Mouse (Mus musculus) heart, postnatal 0 days (tissue): ENCODE measurements around the gene Trex1. TPM values are rescaled to one million over a fixed set of nuclear protein-coding genes. Genes with fewer than 3 reads are reported as not detected.

Experiments used
- ATAC-seq: fragments of 200-750 bp; cut with Nextera tagmentation; 2 replicates; pipeline ENCODE4 v1.8.0; 2017; ENCODE audit warnings: low read depth, moderate number of reproducible peaks, moderate library complexity; ENCODE audit not compliant: insufficient read depth
- DNase-seq: peaks from one replicate; pipeline ENCODE4 v3.0.0-alpha.2; 2016; ENCODE audit warnings: low spot score
- H3K27ac ChIP-seq: fragments of 300-500 bp; sonication (generic); 2 replicates; pipeline ENCODE4 v1.5.1; 2014; ENCODE audit warnings: low read depth, mild to moderate bottlenecking
- H3K27me3 ChIP-seq: fragments of 300-500 bp; sonication (generic); 2 replicates; pipeline ENCODE4 v1.6.1; 2014; ENCODE audit warnings: low read length, mixed read lengths; ENCODE audit not compliant: control insufficient read depth, insufficient read depth
- H3K36me3 ChIP-seq: fragments of 300-500 bp; sonication (generic); replicated peaks from 2 replicates; pipeline ENCODE4 v1.6.1; 2014; ENCODE audit warnings: low read length, mixed read lengths; ENCODE audit not compliant: control insufficient read depth, insufficient read depth
- H3K4me1 ChIP-seq: fragments of 300-500 bp; sonication (generic); 2 replicates; pipeline ENCODE4 v1.6.1; 2014; ENCODE audit warnings: antibody characterized with exemption; ENCODE audit not compliant: control insufficient read depth, insufficient read depth
- H3K4me2 ChIP-seq: fragments of 300-500 bp; sonication (generic); 2 replicates; pipeline ENCODE4 v1.6.1; 2014; ENCODE audit warnings: low read depth, mild to moderate bottlenecking, low read length, moderate library complexity
- H3K4me3 ChIP-seq: fragments of 300-500 bp; sonication (generic); 2 replicates; pipeline ENCODE4 v1.5.1; 2014; ENCODE audit warnings: low read depth, low read length
- H3K9ac ChIP-seq: fragments of 300-500 bp; sonication (generic); replicated peaks from 2 replicates; pipeline ENCODE4 v1.6.1; 2014; ENCODE audit warnings: low read depth, low read length, mixed read lengths
- H3K9me3 ChIP-seq: fragments of 300-500 bp; sonication (generic); replicated peaks from 2 replicates; pipeline ENCODE4 v1.6.1; 2016; ENCODE audit warnings: low read length; ENCODE audit not compliant: control insufficient read depth
- CTCF ChIP-seq: IDR thresholded peaks from 2 replicates; pipeline ENCODE4 v1.5.1; 2016; ENCODE audit warnings: antibody characterized with exemption, control low read depth, low read depth
- EP300 ChIP-seq: IDR thresholded peaks from 2 replicates; pipeline ENCODE4 v1.6.1; 2016; ENCODE audit warnings: antibody characterized with exemption, low read depth
- WGBS: fragments of 180-500 bp; shearing (Covaris S2); extraction: QIAGEN DNeasy Blood & Tissue Kit; methylation state at CpG from one replicate; pipeline ENCODE4 v1.1.7; 2014; 5-methylcytosine and 5-hydroxymethylcytosine counted together
- polyA plus RNA-seq: library from polyadenylated mRNA; unstranded; fragments of >200 nt; fragmentation: Nextera tagmentation; extraction: Ambion mirVana; gene quantifications from 2 replicates; pipeline ENCODE4 v1.2.1, GENCODE M21; 2015
- total RNA-seq: library from RNA; depleted of rRNA; stranded (reverse); fragments of >200 nt; gene quantifications from 2 replicates; pipeline ENCODE4 v1.2.3, GENCODE M21; 2014; ENCODE audit warnings: low replicate concordance

The Trex1 gene
- total and polyA plus RNA-seq, 2 experiments from 2014 or later: 14.6 to 44.2 TPM

GRCm38 (mm10) chr9:109053366-109053765 lies 6.2 kb downstream of the Trex1 start:
- H3K27me3 ChIP-seq: no peaks in the 10 kb centered on the region
- no peak overlapping the region for H3K9ac ChIP-seq
- H3K27ac ChIP-seq: no peak overlapping the region
- H3K4me3 ChIP-seq: no peak overlapping the region
- H3K36me3 ChIP-seq: peaks cover 44% of the 10 kb centered on the region
- DNase-seq (no peak), ATAC-seq (no peak)
- no peaks in the 10 kb centered on the region for H3K9me3 ChIP-seq
- no peak overlapping the region for H3K4me2 ChIP-seq
- 0 out of 2 replicates have a peak, but pooled peaks cover 11% of the 10 kb centered on the region for H3K4me1 ChIP-seq
- 77% methylated on average over 3 of the region's 3 CpGs for WGBS
- TF ChIP-seq CTCF (no peak), EP300 (no peak)

DNA sequence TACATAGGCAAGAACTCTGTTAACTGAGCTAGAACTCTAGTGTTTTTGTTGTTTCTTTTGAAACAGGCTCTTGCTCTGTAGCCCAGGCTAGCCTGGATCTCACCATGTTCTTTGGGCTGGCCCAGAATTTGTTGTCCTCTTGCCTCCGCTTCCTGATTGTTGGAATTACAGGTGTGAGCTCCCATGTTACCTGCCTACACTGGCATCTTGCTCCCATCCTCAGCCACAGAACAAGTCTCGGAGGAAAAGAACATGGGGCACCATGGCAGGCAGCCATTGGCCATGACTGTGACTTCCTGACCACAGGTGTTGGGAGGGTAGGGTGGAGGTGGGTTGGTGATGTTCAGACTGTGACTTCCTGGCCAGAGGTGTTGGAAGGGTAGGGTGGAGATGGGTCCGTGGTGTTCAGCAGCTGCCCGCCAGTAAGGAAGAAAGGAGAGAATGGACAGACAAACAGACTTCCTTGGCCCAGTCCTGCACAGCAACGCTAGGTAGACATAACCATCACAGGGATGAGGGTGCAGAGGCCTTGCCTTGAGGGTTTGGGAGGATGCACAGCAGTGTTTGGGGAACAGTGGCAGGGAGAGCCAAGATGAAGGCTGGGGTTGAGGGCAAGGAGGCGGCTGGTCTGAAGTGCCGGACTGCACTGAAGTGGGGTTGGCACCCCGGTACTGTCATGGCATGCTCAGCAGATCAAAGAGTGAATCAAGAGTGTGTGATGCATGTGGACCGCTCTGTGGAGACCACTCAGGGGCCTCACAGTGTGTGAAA lies 6.9 kb downstream of the Trex1 start:
- no peak for DNase-seq

GRCm38 (mm10) chr9:109051651-109052489 lies 7.7 kb downstream of the Trex1 start:
- no peak for ATAC-seq
- peaks cover 33% of the 10 kb centered on the region for H3K36me3 ChIP-seq

More for the DNA sequence above, 6.9 kb downstream of the Trex1 start:
- Histone ChIP-seq H3K9me3 (no peaks in the 10 kb centered on the region), H3K4me1 (0 out of 2 replicates have a peak, but pooled peaks cover 5% of the 10 kb centered on the region), H3K27ac (no peak overlapping the region), H3K36me3 (peaks cover 41% of the 10 kb centered on the region), H3K27me3 (no peaks in the 10 kb centered on the region), H3K9ac (no peak overlapping the region), H3K4me3 (no peak overlapping the region), H3K4me2 (no peak overlapping the region)
- TF ChIP-seq EP300 (no peak), CTCF (no peak)
- 88% methylated on average over 9 of the region's 9 CpGs for WGBS
- ATAC-seq: no peak

GRCm38 (mm10) chr9:109051011-109051501 lies 8.5 kb downstream of the Trex1 start:
- Histone ChIP-seq H3K36me3 (peaks cover 25% of the 10 kb centered on the region), H3K4me1 (0 out of 2 replicates have a peak, but pooled peaks cover 5% of the 10 kb centered on the region), H3K9me3 (no peaks in the 10 kb centered on the region), H3K27me3 (no peaks in the 10 kb centered on the region), H3K27ac (no peak overlapping the region; the same call in 1 of the 2 replicates), H3K9ac (no peak overlapping the region), H3K4me2 (no peak overlapping the region), H3K4me3 (no peak overlapping the region)
- TF ChIP-seq CTCF (no peak), EP300 (no peak)
- ATAC-seq (no peak), DNase-seq (no peak)
- 84% methylated on average over 13 of the region's 13 CpGs for WGBS

More at GRCm38 (mm10) chr9:109051651-109052489, 7.7 kb downstream of the Trex1 start:
- Histone ChIP-seq H3K4me3 (no peak overlapping the region), H3K27me3 (no peaks in the 10 kb centered on the region), H3K4me1 (0 out of 2 replicates have a peak, but pooled peaks cover 5% of the 10 kb centered on the region), H3K9me3 (no peaks in the 10 kb centered on the region), H3K9ac (no peak overlapping the region), H3K27ac (no peak overlapping the region), H3K4me2 (no peak overlapping the region)
- no peak for DNase-seq
- 82% methylated on average over 10 of the region's 10 CpGs for WGBS
- TF ChIP-seq CTCF: no peak
- no peak for TF ChIP-seq EP300

GRCm38 (mm10) chr9:109050674-109050997 lies 8.9 kb downstream of the Trex1 start:
- H3K4me1 ChIP-seq: 0 out of 2 replicates have a peak, but pooled peaks cover 5% of the 10 kb centered on the region
- DNase-seq (no peak), ATAC-seq (no peak)
- H3K4me2 ChIP-seq: no peak overlapping the region
- no peak overlapping the region for H3K4me3 ChIP-seq
- no peak overlapping the region for H3K9ac ChIP-seq
- no peaks in the 10 kb centered on the region for H3K27me3 ChIP-seq
- H3K27ac ChIP-seq: peak overlapping the region; percentile 2; the same call in 1 of the 2 replicates
- H3K9me3 ChIP-seq: no peaks in the 10 kb centered on the region
- 77% methylated on average over 3 of the region's 3 CpGs for WGBS
- TF ChIP-seq CTCF (no peak), EP300 (no peak)
- H3K36me3 ChIP-seq: peaks cover 23% of the 10 kb centered on the region
